Mouse (Mus musculus): ENCODE results near the gene Morn4. TPM values are rescaled to one million over a fixed set of nuclear protein-coding genes. Genes with fewer than 3 reads are reported as not detected.

The Morn4 gene
- 190 TPM in 2 replicates for polyA plus RNA-seq (2012; rRNA removed)

DNA sequence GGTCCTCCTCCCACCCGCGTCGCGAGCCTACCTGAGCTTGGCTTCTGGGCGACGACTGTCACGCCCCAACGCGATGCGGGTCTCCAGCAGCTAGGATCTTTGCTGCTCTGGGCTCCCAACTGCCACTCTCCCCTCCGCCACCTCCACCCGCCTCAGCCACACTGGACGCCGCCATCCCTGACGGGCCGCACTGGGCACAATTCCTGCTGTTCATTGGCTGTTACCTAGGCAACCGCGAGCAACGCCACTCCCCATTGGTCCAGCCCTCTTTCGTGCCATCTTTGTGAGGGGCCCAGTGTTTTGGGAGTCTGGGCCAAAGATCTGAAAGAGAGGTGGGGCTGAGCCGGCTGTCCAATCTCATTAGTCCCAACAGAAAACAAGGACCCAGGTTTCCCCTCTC, at the start of gene Morn4:
Morn4 (minus strand) TSS at position 192 of the 400 bp plus-strand sequence.
- TF ChIP-seq CTCF (IDR thresholded peaks at IDR 0.05; ENCODE audit: control insufficient read depth, insufficient read depth, insufficient replicate concordance, low read depth, low read length) (no peak), POLR2A (IDR thresholded peaks at IDR 0.05; ENCODE audit: control insufficient read depth, low read depth, low read length) (peak; percentile 99)
- Histone ChIP-seq H3K27ac (ENCODE audit: control insufficient read depth, insufficient read depth, low read depth, low read length) (peak within 1 kb of the TSS; percentile 88), H3K27me3 (ENCODE audit: control insufficient read depth, insufficient read depth, low read length) (no peaks in the 10 kb centered on the region), H3K36me3 (ENCODE audit: control insufficient read depth, insufficient read depth, low read length) (no peaks in the 10 kb centered on the region), H3K4me1 (ENCODE audit: control insufficient read depth, insufficient read depth, low read length) (peaks cover 4% of the 10 kb centered on the region; the same call in 1 of the 2 replicates), H3K4me3 (ENCODE audit: control insufficient read depth, low read depth, low read length) (peak within 1 kb of the TSS; percentile 83)

DNA sequence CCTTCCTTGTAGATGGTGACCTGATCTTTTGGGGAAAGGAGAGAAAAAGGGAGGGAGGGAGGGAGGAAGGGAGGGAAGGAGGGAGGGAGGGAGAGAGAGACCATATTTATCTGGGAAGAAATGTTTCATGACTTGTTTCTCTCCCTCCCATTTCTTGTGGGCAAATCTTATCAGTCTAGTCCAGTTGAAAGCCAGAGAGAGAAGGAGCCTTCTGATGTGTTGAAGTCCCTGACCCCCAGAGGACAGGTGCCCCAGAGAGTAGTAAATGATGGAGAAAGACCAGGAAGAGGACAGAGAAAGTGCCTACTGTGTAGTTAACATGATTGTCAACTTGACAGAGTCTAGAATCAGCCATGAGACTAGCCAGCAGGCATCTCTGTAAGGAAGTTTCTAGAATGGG, 48.9 kb upstream of the Morn4 start:
- Histone ChIP-seq H3K27me3 (ENCODE audit: control insufficient read depth, insufficient read depth, low read length) (no peaks in the 10 kb centered on the region), H3K4me1 (ENCODE audit: control insufficient read depth, insufficient read depth, low read length) (no peaks in the 10 kb centered on the region), H3K27ac (ENCODE audit: control insufficient read depth, insufficient read depth, low read depth, low read length) (no peak overlapping the region), H3K36me3 (ENCODE audit: control insufficient read depth, insufficient read depth, low read length) (no peaks in the 10 kb centered on the region), H3K4me3 (ENCODE audit: control insufficient read depth, low read depth, low read length) (no peak overlapping the region)
- no peak for TF ChIP-seq CTCF (IDR thresholded peaks at IDR 0.05; ENCODE audit: control insufficient read depth, insufficient read depth, insufficient replicate concordance, low read depth, low read length)
- TF ChIP-seq POLR2A (IDR thresholded peaks at IDR 0.05; ENCODE audit: control insufficient read depth, low read depth, low read length) = no peak

DNA sequence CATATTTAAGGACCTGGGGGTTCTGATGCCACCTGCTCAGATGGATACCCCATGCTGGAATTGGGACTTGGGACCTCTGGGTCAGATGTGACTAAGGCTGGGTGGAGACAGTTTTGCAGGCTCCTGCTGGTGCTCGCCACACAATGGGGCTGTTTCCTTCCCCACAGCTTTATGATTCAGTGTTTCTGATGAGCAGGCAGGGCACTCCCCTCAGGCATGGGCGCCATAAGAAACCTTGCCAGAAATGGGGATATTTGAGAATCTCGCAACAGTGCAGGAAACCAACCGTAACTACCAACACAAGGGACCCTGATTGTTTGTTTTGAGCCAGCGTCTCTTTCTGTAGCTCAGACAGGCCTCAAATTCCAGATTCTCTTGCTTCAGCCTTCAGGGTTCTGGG, 44.9 kb upstream of the Morn4 start:
- no peak for TF ChIP-seq POLR2A (IDR thresholded peaks at IDR 0.05; ENCODE audit: control insufficient read depth, low read depth, low read length)
- no peak for TF ChIP-seq CTCF (IDR thresholded peaks at IDR 0.05; ENCODE audit: control insufficient read depth, insufficient read depth, insufficient replicate concordance, low read depth, low read length)
- H3K4me1 ChIP-seq (ENCODE audit: control insufficient read depth, insufficient read depth, low read length) = peaks cover 10% of the 10 kb centered on the region
- no peaks in the 10 kb centered on the region for H3K27me3 ChIP-seq (ENCODE audit: control insufficient read depth, insufficient read depth, low read length)
- H3K27ac ChIP-seq (ENCODE audit: control insufficient read depth, insufficient read depth, low read depth, low read length) = no peak overlapping the region
- no peak overlapping the region for H3K4me3 ChIP-seq (ENCODE audit: control insufficient read depth, low read depth, low read length)
- no peaks in the 10 kb centered on the region for H3K36me3 ChIP-seq (ENCODE audit: control insufficient read depth, insufficient read depth, low read length)

DNA sequence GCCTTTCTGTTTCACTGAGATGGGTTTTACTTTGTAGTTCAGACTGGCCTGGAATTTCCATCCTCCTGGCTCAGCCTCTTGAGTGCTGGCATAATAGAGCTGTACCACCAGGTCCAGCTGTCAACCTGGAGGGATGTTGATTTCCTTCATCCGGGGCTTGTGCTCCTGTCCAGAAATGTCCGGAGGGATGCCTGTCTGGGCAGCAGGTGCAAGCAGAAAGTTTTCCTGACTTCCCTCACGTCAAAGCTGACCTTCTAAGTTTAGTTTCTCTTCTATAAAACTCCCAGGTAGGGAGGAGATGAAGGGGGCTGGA, 44.1 kb upstream of the Morn4 start:
- TF ChIP-seq CTCF (IDR thresholded peaks at IDR 0.05; ENCODE audit: control insufficient read depth, insufficient read depth, insufficient replicate concordance, low read depth, low read length) = no peak
- TF ChIP-seq POLR2A (IDR thresholded peaks at IDR 0.05; ENCODE audit: control insufficient read depth, low read depth, low read length) = no peak
- Histone ChIP-seq H3K36me3 (ENCODE audit: control insufficient read depth, insufficient read depth, low read length) (no peaks in the 10 kb centered on the region), H3K4me1 (ENCODE audit: control insufficient read depth, insufficient read depth, low read length) (peaks cover 10% of the 10 kb centered on the region), H3K27me3 (ENCODE audit: control insufficient read depth, insufficient read depth, low read length) (no peaks in the 10 kb centered on the region), H3K27ac (ENCODE audit: control insufficient read depth, insufficient read depth, low read depth, low read length) (no peak overlapping the region), H3K4me3 (ENCODE audit: control insufficient read depth, low read depth, low read length) (no peak overlapping the region)

DNA sequence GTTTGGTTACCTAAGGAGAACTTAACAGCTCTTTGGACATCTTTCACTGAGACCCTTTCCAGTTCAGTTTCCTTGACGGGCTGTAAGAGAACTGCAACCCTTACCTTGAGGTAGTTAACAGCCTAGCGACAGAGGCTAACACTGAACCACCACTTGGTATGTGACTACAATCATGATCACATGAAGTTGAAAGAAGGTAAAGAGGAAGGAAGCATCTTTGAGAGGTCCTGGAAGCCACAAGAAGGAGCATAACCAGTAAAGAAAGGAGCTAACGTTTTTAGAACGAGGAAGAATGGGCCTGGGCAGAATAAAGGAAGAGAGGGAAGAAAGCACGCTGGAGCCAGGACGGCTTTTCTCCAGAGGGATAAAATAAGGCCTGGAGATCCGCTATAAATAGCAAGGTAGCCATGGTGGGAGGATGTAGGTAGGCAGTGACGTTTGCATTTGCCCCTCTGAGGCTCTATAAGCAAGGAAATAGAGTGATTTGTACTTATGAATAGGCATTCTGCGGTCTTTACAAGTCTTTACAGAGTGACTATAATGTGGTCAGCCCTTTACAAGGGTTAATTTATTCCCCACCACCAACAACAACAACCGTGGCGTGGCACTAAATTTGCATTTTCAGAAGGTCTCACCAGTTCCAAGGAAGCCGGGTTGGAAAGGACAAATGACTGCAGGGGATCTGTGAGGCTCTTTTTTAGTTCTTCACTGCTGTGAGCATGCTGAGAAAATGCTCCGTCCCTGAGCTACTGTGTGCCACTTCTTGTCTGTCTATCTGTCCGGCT, 43.5 kb upstream of the Morn4 start:
- Histone ChIP-seq H3K4me1 (ENCODE audit: control insufficient read depth, insufficient read depth, low read length) (peaks cover 10% of the 10 kb centered on the region), H3K27ac (ENCODE audit: control insufficient read depth, insufficient read depth, low read depth, low read length) (peak overlapping the region; percentile 3; the same call in 1 of the 2 replicates), H3K36me3 (ENCODE audit: control insufficient read depth, insufficient read depth, low read length) (no peaks in the 10 kb centered on the region), H3K4me3 (ENCODE audit: control insufficient read depth, low read depth, low read length) (peak overlapping the region; percentile 90), H3K27me3 (ENCODE audit: control insufficient read depth, insufficient read depth, low read length) (no peaks in the 10 kb centered on the region)
- TF ChIP-seq POLR2A (IDR thresholded peaks at IDR 0.05; ENCODE audit: control insufficient read depth, low read depth, low read length) (no peak), CTCF (IDR thresholded peaks at IDR 0.05; ENCODE audit: control insufficient read depth, insufficient read depth, insufficient replicate concordance, low read depth, low read length) (no peak)

DNA sequence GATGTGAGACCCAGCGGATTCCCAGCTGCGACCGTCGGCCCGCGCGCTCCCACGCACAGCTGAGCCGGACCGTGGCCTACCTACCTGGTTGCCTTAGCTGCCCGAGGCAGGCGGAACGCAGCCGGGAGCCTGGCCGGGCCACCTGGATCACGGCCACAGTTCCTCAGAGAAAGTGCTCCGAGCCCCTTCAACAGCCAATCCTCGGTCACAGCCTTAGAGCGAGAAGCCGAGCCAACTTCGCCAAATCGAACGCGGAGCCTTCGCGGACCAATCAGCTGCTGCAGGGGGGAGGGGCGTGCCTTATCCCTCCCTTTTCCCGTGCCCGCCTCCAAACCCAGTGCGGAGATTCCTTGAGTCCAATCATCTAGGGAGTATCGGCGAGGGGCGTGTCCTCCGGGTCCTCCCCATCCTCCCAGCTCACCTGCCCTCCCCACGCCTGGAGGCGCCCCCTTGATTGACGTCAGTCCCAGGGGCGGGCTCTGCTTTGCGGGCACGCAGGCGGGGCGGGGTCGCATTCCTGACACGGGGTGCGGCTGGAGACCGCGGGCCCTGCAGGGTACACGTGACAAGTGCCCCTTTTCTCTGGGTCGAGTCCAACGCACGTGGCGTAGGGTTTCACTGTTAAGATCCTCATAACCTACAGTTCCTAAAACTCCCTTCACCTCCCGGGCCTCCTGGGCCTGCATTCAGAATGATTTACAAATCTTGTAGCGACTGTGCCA, 42.8 kb upstream of the Morn4 start, which contains the start of gene Avpi1:
Avpi1 (minus strand) TSS at position 273 of the 722 bp plus-strand sequence.
- TF ChIP-seq POLR2A (IDR thresholded peaks at IDR 0.05; ENCODE audit: control insufficient read depth, low read depth, low read length) = peak; percentile 71
- TF ChIP-seq CTCF (IDR thresholded peaks at IDR 0.05; ENCODE audit: control insufficient read depth, insufficient read depth, insufficient replicate concordance, low read depth, low read length) = no peak
- Histone ChIP-seq H3K27ac (ENCODE audit: control insufficient read depth, insufficient read depth, low read depth, low read length) (peak within 1 kb of the TSS; percentile 82), H3K27me3 (ENCODE audit: control insufficient read depth, insufficient read depth, low read length) (no peaks in the 10 kb centered on the region), H3K36me3 (ENCODE audit: control insufficient read depth, insufficient read depth, low read length) (no peaks in the 10 kb centered on the region), H3K4me1 (ENCODE audit: control insufficient read depth, insufficient read depth, low read length) (peaks cover 10% of the 10 kb centered on the region), H3K4me3 (ENCODE audit: control insufficient read depth, low read depth, low read length) (peak within 1 kb of the TSS; percentile 90)

DNA sequence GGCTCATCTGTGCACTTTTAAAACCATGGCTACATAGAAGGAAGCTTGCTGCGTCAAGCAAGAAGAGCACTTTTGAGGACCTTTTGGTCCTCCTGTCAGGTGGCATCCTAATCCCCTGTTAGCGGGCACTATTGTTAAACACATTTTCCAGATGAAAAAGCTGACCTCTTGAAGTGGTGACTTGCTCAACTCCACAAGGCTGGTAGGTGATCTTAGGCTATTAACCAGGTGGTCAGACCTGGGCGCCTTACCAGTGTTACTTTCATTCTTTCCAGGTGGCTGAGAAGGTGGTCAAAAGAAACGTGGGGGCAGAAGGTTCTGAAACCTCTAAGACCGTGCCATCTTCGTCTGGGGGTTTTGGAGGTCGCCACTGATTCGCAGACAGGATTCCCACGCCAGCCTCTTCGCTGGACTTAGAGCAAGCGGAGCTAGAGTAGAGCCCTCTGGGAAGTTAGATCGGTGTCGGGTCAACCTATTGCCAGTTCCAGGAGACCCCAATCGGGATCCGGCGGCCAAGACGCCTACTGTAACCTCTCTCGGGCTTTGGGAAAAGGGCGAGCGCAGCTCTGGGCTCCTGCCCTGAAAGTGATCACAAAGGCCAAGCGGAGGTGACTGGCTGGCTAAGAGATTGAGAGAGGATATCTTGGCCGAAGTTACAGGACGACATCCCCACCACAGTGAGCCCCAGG, 42.0 kb upstream of the Morn4 start:
- TF ChIP-seq CTCF (IDR thresholded peaks at IDR 0.05; ENCODE audit: control insufficient read depth, insufficient read depth, insufficient replicate concordance, low read depth, low read length) (no peak), POLR2A (IDR thresholded peaks at IDR 0.05; ENCODE audit: control insufficient read depth, low read depth, low read length) (no peak)

More for the DNA sequence above, 42.0 kb upstream of the Morn4 start:
- H3K4me3 ChIP-seq (ENCODE audit: control insufficient read depth, low read depth, low read length) = peak overlapping the region; percentile 90
- peak overlapping the region; percentile 82 for H3K27ac ChIP-seq (ENCODE audit: control insufficient read depth, insufficient read depth, low read depth, low read length)
- H3K4me1 ChIP-seq (ENCODE audit: control insufficient read depth, insufficient read depth, low read length) = peaks cover 10% of the 10 kb centered on the region
- H3K27me3 ChIP-seq (ENCODE audit: control insufficient read depth, insufficient read depth, low read length) = no peaks in the 10 kb centered on the region
- H3K36me3 ChIP-seq (ENCODE audit: control insufficient read depth, insufficient read depth, low read length) = no peaks in the 10 kb centered on the region

All from testis, adult 2 months (tissue).